Mouse (Mus musculus): Measurements from ENCODE around the gene Drc3.

GRCm38 (mm10) chr11:60384762-60385421, 31.8 kb downstream of the Drc3 start:
- TF ChIP-seq EP300 (IDR thresholded peaks at IDR 0.05), result no peak
- TF ChIP-seq CTCF (IDR thresholded peaks at IDR 0.05), result no peak
